24 mouse cellular contexts compared by ENCODE assay signal in the genomic region with DNA sequence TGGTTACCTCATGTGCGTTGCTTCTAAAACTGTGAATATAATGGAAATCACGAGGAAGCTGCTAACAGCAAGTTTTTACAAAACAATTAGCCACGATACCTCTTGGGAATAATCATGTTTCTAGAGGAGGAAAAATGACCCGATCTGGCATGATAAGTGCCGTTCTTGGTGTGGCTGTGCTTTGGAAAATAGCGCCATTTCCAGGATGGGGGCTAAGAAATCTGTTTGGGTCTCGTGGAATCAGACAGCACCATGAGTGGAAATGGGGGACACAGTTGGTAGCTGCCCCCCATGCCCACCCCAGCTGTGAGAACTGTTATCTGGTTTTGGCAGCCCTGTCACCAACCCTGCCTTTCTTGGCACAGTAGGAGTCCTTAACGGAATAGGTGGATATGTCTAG. TPM values are rescaled to one million over a fixed set of nuclear protein-coding genes. Genes with fewer than 3 reads are reported as not detected.
"Had no signal": no experiment of that assay in that cellular context is flagged by ENCODE, and none has a peak within 500 bp of the region (broad histone marks: within the 10 kb centered on the region; RNA-seq: fewer than 3 reads in every experiment).

No protein-coding gene starts in this region.

- H3K4me1 ChIP-seq: heart, embryonic 10.5 days; heart, embryonic 12.5 days; hindbrain, embryonic 13.5 days; kidney, embryonic 15.5 days; limb, embryonic 10.5 days; limb, embryonic 12.5 days; liver, embryonic 12.5 days had no signal

- H3K36me3 ChIP-seq: heart, embryonic 10.5 days; heart, embryonic 12.5 days; hindbrain, embryonic 13.5 days; hindbrain, embryonic 15.5 days; kidney, embryonic 15.5 days; limb, embryonic 10.5 days; limb, embryonic 12.5 days; liver, embryonic 12.5 days had no signal

- H3K27ac ChIP-seq: heart, embryonic 10.5 days; hindbrain, embryonic 13.5 days; hindbrain, embryonic 15.5 days; hindbrain, postnatal 0 days; kidney, embryonic 15.5 days; kidney, postnatal 0 days; limb, embryonic 10.5 days; limb, embryonic 12.5 days; liver, embryonic 12.5 days; liver, embryonic 14.5 days had no signal

- H3K4me3 ChIP-seq: heart, embryonic 10.5 days; heart, embryonic 12.5 days; hindbrain, embryonic 13.5 days; hindbrain, embryonic 15.5 days; kidney, embryonic 15.5 days; limb, embryonic 10.5 days; limb, embryonic 12.5 days; liver, embryonic 12.5 days had no signal

- DNase-seq: gastrocnemius, postnatal 14 days; gastrocnemius, postnatal 36 days; heart, postnatal 10 days; kidney, adult 11 months; kidney, adult 2 months; kidney, adult 9 months; kidney, postnatal 14 days; kidney, postnatal 36 days; layer of hippocampus, adult 9-11 months; layer of hippocampus, postnatal 36 days had no signal

RNA-seq across cellular contexts. Expression of gene Hrh1, which starts 34.0 kb away (rescaled TPM):
- total RNA-seq: liver, adult 2 months had no signal
- polyA plus RNA-seq: heart, embryonic 10.5 days; heart, embryonic 12.5 days; heart, embryonic 16.5 days; limb, embryonic 10.5 days; liver, embryonic 12.5 days; liver, embryonic 16.5 days had no signal
